Mouse (Mus musculus): ENCODE data around the gene Kazn.

Kazn gene

GRCm38 (mm10) chr4:142196626-142197025, 42.6 kb downstream of the Kazn start:
- DNase-seq (ENCODE audit: inconsistent age in 2 of 2, low spot score in 1 of 2): peak; percentile 71 to 83

- DNase-seq (ENCODE audit: inconsistent age in 2 of 2, low spot score in 1 of 2): peak in 1 of 2 experiments; percentile 36
These were observed 45.4 kb downstream of the Kazn start for GRCm38 (mm10) chr4:142193780-142194179.

- DNase-seq (ENCODE audit: inconsistent age in 2 of 2, low spot score in 1 of 2): peak; percentile 52 to 78
These were observed 46.0 kb downstream of the Kazn start for GRCm38 (mm10) chr4:142193151-142193578.

GRCm38 (mm10) chr4:142189960-142190359, 49.2 kb downstream of the Kazn start:
- DNase-seq (ENCODE audit: inconsistent age in 2 of 2, low spot score in 1 of 2): no peak

GRCm38 (mm10) chr4:142188501-142188900, 50.7 kb downstream of the Kazn start:
- DNase-seq (ENCODE audit: inconsistent age in 2 of 2, low spot score in 1 of 2): no peak

GRCm38 (mm10) chr4:142186155-142186554, 53.0 kb downstream of the Kazn start:
- DNase-seq (ENCODE audit: inconsistent age in 2 of 2, low spot score in 1 of 2): no peak

GRCm38 (mm10) chr4:142185533-142185900, 53.7 kb downstream of the Kazn start:
- no peak for DNase-seq (ENCODE audit: inconsistent age in 2 of 2, low spot score in 1 of 2)

- no peak for DNase-seq (ENCODE audit: inconsistent age in 2 of 2, low spot score in 1 of 2)
These were observed 54.2 kb downstream of the Kazn start for GRCm38 (mm10) chr4:142184852-142185532.

- DNase-seq (ENCODE audit: inconsistent age in 2 of 2, low spot score in 1 of 2): peak in 1 of 2 experiments; percentile 47
These were observed 55.6 kb downstream of the Kazn start for GRCm38 (mm10) chr4:142183591-142183990.

- DNase-seq (ENCODE audit: inconsistent age in 2 of 2, low spot score in 1 of 2): no peak
These were observed 56.2 kb downstream of the Kazn start for GRCm38 (mm10) chr4:142183015-142183414.

GRCm38 (mm10) chr4:142181646-142182045, 57.6 kb downstream of the Kazn start:
- DNase-seq (ENCODE audit: inconsistent age in 2 of 2, low spot score in 1 of 2): no peak

GRCm38 (mm10) chr4:142180874-142181273, 58.3 kb downstream of the Kazn start:
- DNase-seq (ENCODE audit: inconsistent age in 2 of 2, low spot score in 1 of 2): peak; percentile 50 to 69

- peak; percentile 89 to 94 for DNase-seq (ENCODE audit: inconsistent age in 2 of 2, low spot score in 1 of 2)
These were observed 58.9 kb downstream of the Kazn start for GRCm38 (mm10) chr4:142180289-142180688.

- peak; percentile 94 to 97 for DNase-seq (ENCODE audit: inconsistent age in 2 of 2, low spot score in 1 of 2)
These were observed 59.7 kb downstream of the Kazn start for GRCm38 (mm10) chr4:142179531-142179930.

GRCm38 (mm10) chr4:142176732-142177131, 62.5 kb downstream of the Kazn start:
- DNase-seq (ENCODE audit: inconsistent age in 2 of 2, low spot score in 1 of 2): no peak

GRCm38 (mm10) chr4:142173981-142174485, 65.2 kb downstream of the Kazn start:
- no peak for DNase-seq (ENCODE audit: inconsistent age in 2 of 2, low spot score in 1 of 2)

- no peak for DNase-seq (ENCODE audit: inconsistent age in 2 of 2, low spot score in 1 of 2)
These were observed 66.3 kb downstream of the Kazn start for GRCm38 (mm10) chr4:142172942-142173341.

GRCm38 (mm10) chr4:142171788-142172497, 67.3 kb downstream of the Kazn start:
- DNase-seq (ENCODE audit: inconsistent age in 2 of 2, low spot score in 1 of 2): no peak

- DNase-seq (ENCODE audit: inconsistent age in 2 of 2, low spot score in 1 of 2): peak in 1 of 2 experiments; percentile 61
These were observed 68.1 kb downstream of the Kazn start for GRCm38 (mm10) chr4:142170882-142171768.

GRCm38 (mm10) chr4:142169636-142170035, 69.6 kb downstream of the Kazn start:
- DNase-seq (ENCODE audit: inconsistent age in 2 of 2, low spot score in 1 of 2): no peak

GRCm38 (mm10) chr4:142168352-142168751, 70.8 kb downstream of the Kazn start:
- DNase-seq (ENCODE audit: inconsistent age in 2 of 2, low spot score in 1 of 2): no peak

Data from adrenal gland, adult (tissue).